Mouse (Mus musculus): ENCODE results near the gene Synj1. TPM values are rescaled to one million over a fixed set of nuclear protein-coding genes. Genes with fewer than 3 reads are reported as not detected.

Gene Synj1
- polyA plus RNA-seq, 1 experiment from 2014 or later: 17.8 TPM

- peak overlapping the region; percentile 59 for H3K4me2 ChIP-seq (replicated peaks; ENCODE audit: low read depth, low read length)
- under 1% methylated on average over 63 of the region's 63 CpGs for WGBS
- H3K27ac ChIP-seq (ENCODE audit: low read length): peak overlapping the region; percentile 95
- H3K36me3 ChIP-seq (ENCODE audit: control insufficient read depth, insufficient read depth, low read length): peaks cover 10% of the 10 kb centered on the region; the same call in 1 of the 2 replicates
- peak overlapping the region; percentile 88 for H3K4me3 ChIP-seq (ENCODE audit: low read depth, low read length)
- peak; percentile 68 for ATAC-seq (ENCODE audit: insufficient number of reproducible peaks, insufficient read depth, low FRiP score, low read depth)
- no peaks in the 10 kb centered on the region for H3K27me3 ChIP-seq (ENCODE audit: control insufficient read depth, insufficient read depth, low read length)
- H3K4me1 ChIP-seq (ENCODE audit: control insufficient read depth, insufficient read depth, low read length): peaks cover 4% of the 10 kb centered on the region; the same call in 1 of the 2 replicates
- peak overlapping the region; percentile 99 for H3K9ac ChIP-seq (replicated peaks; ENCODE audit: low read depth, low read length)
- H3K9me3 ChIP-seq (ENCODE audit: control insufficient read depth, low read depth, low read length): no peaks in the 10 kb centered on the region
Observed at GRCm38 (mm10) chr16:91043461-91044248, 32.5 kb upstream of the Synj1 start.

- WGBS: 55% methylated on average over 1 of the region's 1 CpGs
- peak overlapping the region; percentile 88; the same call in 1 of the 2 replicates for H3K4me3 ChIP-seq (ENCODE audit: low read depth, low read length)
Observed at GRCm38 (mm10) chr16:91042640-91043039, 31.5 kb upstream of the Synj1 start.

GRCm38 (mm10) chr16:91035866-91036265 is 24.8 kb upstream of the Synj1 start:
- Histone ChIP-seq H3K4me1 (ENCODE audit: control insufficient read depth, insufficient read depth, low read length) (no peaks in the 10 kb centered on the region), H3K9ac (replicated peaks; ENCODE audit: low read depth, low read length) (no peak overlapping the region), H3K4me3 (ENCODE audit: low read depth, low read length) (no peak overlapping the region), H3K27ac (ENCODE audit: low read length) (no peak overlapping the region), H3K9me3 (ENCODE audit: control insufficient read depth, low read depth, low read length) (no peaks in the 10 kb centered on the region), H3K27me3 (ENCODE audit: control insufficient read depth, insufficient read depth, low read length) (no peaks in the 10 kb centered on the region), H3K36me3 (ENCODE audit: control insufficient read depth, insufficient read depth, low read length) (peaks cover 66% of the 10 kb centered on the region), H3K4me2 (replicated peaks; ENCODE audit: low read depth, low read length) (no peak overlapping the region)
- WGBS: 94% methylated on average over 10 of the region's 10 CpGs
- ATAC-seq (ENCODE audit: insufficient number of reproducible peaks, insufficient read depth, low FRiP score, low read depth): no peak

More at GRCm38 (mm10) chr16:91042640-91043039, 31.5 kb upstream of the Synj1 start:
- Histone ChIP-seq H3K4me2 (replicated peaks; ENCODE audit: low read depth, low read length) (peak overlapping the region; percentile 59), H3K9ac (replicated peaks; ENCODE audit: low read depth, low read length) (no peak overlapping the region), H3K9me3 (ENCODE audit: control insufficient read depth, low read depth, low read length) (no peaks in the 10 kb centered on the region), H3K4me1 (ENCODE audit: control insufficient read depth, insufficient read depth, low read length) (peaks cover 4% of the 10 kb centered on the region; the same call in 1 of the 2 replicates), H3K27ac (ENCODE audit: low read length) (no peak overlapping the region), H3K36me3 (ENCODE audit: control insufficient read depth, insufficient read depth, low read length) (peaks cover 18% of the 10 kb centered on the region), H3K27me3 (ENCODE audit: control insufficient read depth, insufficient read depth, low read length) (no peaks in the 10 kb centered on the region)
- ATAC-seq (ENCODE audit: insufficient number of reproducible peaks, insufficient read depth, low FRiP score, low read depth): no peak

- Histone ChIP-seq H3K9me3 (ENCODE audit: control insufficient read depth, low read depth, low read length) (no peaks in the 10 kb centered on the region), H3K4me3 (ENCODE audit: low read depth, low read length) (no peak overlapping the region), H3K27me3 (ENCODE audit: control insufficient read depth, insufficient read depth, low read length) (no peaks in the 10 kb centered on the region), H3K27ac (ENCODE audit: low read length) (no peak overlapping the region), H3K4me1 (ENCODE audit: control insufficient read depth, insufficient read depth, low read length) (no peaks in the 10 kb centered on the region), H3K9ac (replicated peaks; ENCODE audit: low read depth, low read length) (no peak overlapping the region), H3K36me3 (ENCODE audit: control insufficient read depth, insufficient read depth, low read length) (peaks cover 80% of the 10 kb centered on the region), H3K4me2 (replicated peaks; ENCODE audit: low read depth, low read length) (no peak overlapping the region)
- no peak for ATAC-seq (ENCODE audit: insufficient number of reproducible peaks, insufficient read depth, low FRiP score, low read depth)
- 91% methylated on average over 4 of the region's 4 CpGs for WGBS
Observed at GRCm38 (mm10) chr16:91030751-91031150, 19.6 kb upstream of the Synj1 start.

- Histone ChIP-seq H3K36me3 (ENCODE audit: control insufficient read depth, insufficient read depth, low read length) (peaks cover 82% of the 10 kb centered on the region), H3K9ac (replicated peaks; ENCODE audit: low read depth, low read length) (no peak overlapping the region), H3K27ac (ENCODE audit: low read length) (no peak overlapping the region), H3K4me2 (replicated peaks; ENCODE audit: low read depth, low read length) (no peak overlapping the region), H3K9me3 (ENCODE audit: control insufficient read depth, low read depth, low read length) (no peaks in the 10 kb centered on the region), H3K4me1 (ENCODE audit: control insufficient read depth, insufficient read depth, low read length) (no peaks in the 10 kb centered on the region), H3K4me3 (ENCODE audit: low read depth, low read length) (no peak overlapping the region), H3K27me3 (ENCODE audit: control insufficient read depth, insufficient read depth, low read length) (no peaks in the 10 kb centered on the region)
- 90% methylated on average over 2 of the region's 2 CpGs for WGBS
- ATAC-seq (ENCODE audit: insufficient number of reproducible peaks, insufficient read depth, low FRiP score, low read depth): no peak
Observed at GRCm38 (mm10) chr16:91029901-91030300, 18.8 kb upstream of the Synj1 start.

GRCm38 (mm10) chr16:91029161-91029743 is 18.1 kb upstream of the Synj1 start:
- Histone ChIP-seq H3K9ac (replicated peaks; ENCODE audit: low read depth, low read length) (no peak overlapping the region), H3K27ac (ENCODE audit: low read length) (no peak overlapping the region), H3K4me3 (ENCODE audit: low read depth, low read length) (no peak overlapping the region), H3K4me1 (ENCODE audit: control insufficient read depth, insufficient read depth, low read length) (no peaks in the 10 kb centered on the region), H3K4me2 (replicated peaks; ENCODE audit: low read depth, low read length) (no peak overlapping the region), H3K27me3 (ENCODE audit: control insufficient read depth, insufficient read depth, low read length) (no peaks in the 10 kb centered on the region), H3K36me3 (ENCODE audit: control insufficient read depth, insufficient read depth, low read length) (peaks cover 84% of the 10 kb centered on the region), H3K9me3 (ENCODE audit: control insufficient read depth, low read depth, low read length) (no peaks in the 10 kb centered on the region)
- no peak for ATAC-seq (ENCODE audit: insufficient number of reproducible peaks, insufficient read depth, low FRiP score, low read depth)
- WGBS: 92% methylated on average over 8 of the region's 8 CpGs

GRCm38 (mm10) chr16:91026290-91026689 is 15.2 kb upstream of the Synj1 start:
- Histone ChIP-seq H3K4me3 (ENCODE audit: low read depth, low read length) (no peak overlapping the region), H3K27ac (ENCODE audit: low read length) (no peak overlapping the region), H3K27me3 (ENCODE audit: control insufficient read depth, insufficient read depth, low read length) (no peaks in the 10 kb centered on the region), H3K36me3 (ENCODE audit: control insufficient read depth, insufficient read depth, low read length) (peaks cover 79% of the 10 kb centered on the region), H3K4me1 (ENCODE audit: control insufficient read depth, insufficient read depth, low read length) (no peaks in the 10 kb centered on the region), H3K9me3 (ENCODE audit: control insufficient read depth, low read depth, low read length) (no peaks in the 10 kb centered on the region), H3K4me2 (replicated peaks; ENCODE audit: low read depth, low read length) (no peak overlapping the region), H3K9ac (replicated peaks; ENCODE audit: low read depth, low read length) (no peak overlapping the region)
- ATAC-seq (ENCODE audit: insufficient number of reproducible peaks, insufficient read depth, low FRiP score, low read depth): no peak
- WGBS: 87% methylated on average over 4 of the region's 4 CpGs

GRCm38 (mm10) chr16:91023384-91023783 is 12.3 kb upstream of the Synj1 start:
- no peak overlapping the region for H3K4me3 ChIP-seq (ENCODE audit: low read depth, low read length)
- no peak for ATAC-seq (ENCODE audit: insufficient number of reproducible peaks, insufficient read depth, low FRiP score, low read depth)
- no peaks in the 10 kb centered on the region for H3K9me3 ChIP-seq (ENCODE audit: control insufficient read depth, low read depth, low read length)
- no peaks in the 10 kb centered on the region for H3K27me3 ChIP-seq (ENCODE audit: control insufficient read depth, insufficient read depth, low read length)
- peaks cover 84% of the 10 kb centered on the region for H3K36me3 ChIP-seq (ENCODE audit: control insufficient read depth, insufficient read depth, low read length)
- 83% methylated on average over 1 of the region's 1 CpGs for WGBS
- H3K4me1 ChIP-seq (ENCODE audit: control insufficient read depth, insufficient read depth, low read length): no peaks in the 10 kb centered on the region
- H3K4me2 ChIP-seq (replicated peaks; ENCODE audit: low read depth, low read length): no peak overlapping the region
- H3K9ac ChIP-seq (replicated peaks; ENCODE audit: low read depth, low read length): no peak overlapping the region
- H3K27ac ChIP-seq (ENCODE audit: low read length): no peak overlapping the region
